Mouse (Mus musculus) heart, postnatal 10 days (tissue): ENCODE measurements around the gene Stab2. TPM values are rescaled to one million over a fixed set of nuclear protein-coding genes. Genes with fewer than 3 reads are reported as not detected.

ENCODE experiments used
- DNase-seq, 2 experiments: peaks; one replicate each; pipeline ENCODE4 v3.0.0; 2021
- intact Hi-C: fragments of 180-260 bp; cut with DNase I; formaldehyde crosslinking; loops from one replicate; pipeline ENCODE4 v1.15.1; 2025
- total RNA-seq, 2 experiments: library from RNA; stranded (reverse); gene quantifications; 2 replicates each; pipeline ENCODE4 v1.2.3; 2021

Stab2 gene
- total RNA-seq, 2 experiments from 2014 or later: 0.22 to 0.41 TPM

DNA sequence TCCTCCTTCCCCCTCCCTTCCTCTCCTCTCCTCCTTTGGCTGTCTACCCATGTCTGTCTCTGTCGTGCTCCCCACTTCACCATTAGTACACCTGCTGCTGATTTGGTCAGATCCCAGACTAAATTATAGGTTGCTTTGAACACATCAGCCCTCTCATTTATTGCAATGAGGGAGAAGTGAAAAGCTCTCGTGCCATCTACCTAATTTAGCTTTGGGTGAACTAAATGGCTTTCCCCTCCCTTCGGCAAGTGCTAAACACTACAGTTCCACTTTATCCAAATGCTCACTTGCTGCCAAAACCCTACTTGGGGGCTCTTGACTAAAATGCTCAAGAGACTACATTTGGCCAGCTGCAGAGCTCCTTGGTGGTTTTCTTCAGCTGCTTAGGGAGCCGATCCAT is 171.0 kb downstream of the Stab2 start:
- intact Hi-C loops: no loop called here
- DNase-seq: no peak

DNA sequence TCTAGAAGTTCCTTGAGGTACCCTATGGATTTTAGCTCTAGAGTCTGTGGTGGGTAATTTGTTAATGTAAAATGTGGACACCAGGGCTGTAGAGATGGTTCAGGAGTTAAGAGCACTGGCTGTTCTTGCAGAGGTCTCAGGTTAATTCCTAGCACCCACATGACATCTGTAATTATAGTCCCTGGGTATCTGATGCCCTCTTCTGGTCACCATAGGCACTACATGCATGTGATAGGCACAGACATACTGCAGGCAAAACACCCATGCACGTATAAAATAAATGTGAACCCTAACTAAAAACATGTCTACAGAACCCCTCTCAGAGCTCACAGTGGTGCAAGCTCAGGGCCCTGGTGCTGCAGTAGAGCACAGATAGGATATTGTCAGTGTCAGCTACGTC is 178.3 kb downstream of the Stab2 start:
- no peak for DNase-seq
- intact Hi-C loops: no loop called here

DNA sequence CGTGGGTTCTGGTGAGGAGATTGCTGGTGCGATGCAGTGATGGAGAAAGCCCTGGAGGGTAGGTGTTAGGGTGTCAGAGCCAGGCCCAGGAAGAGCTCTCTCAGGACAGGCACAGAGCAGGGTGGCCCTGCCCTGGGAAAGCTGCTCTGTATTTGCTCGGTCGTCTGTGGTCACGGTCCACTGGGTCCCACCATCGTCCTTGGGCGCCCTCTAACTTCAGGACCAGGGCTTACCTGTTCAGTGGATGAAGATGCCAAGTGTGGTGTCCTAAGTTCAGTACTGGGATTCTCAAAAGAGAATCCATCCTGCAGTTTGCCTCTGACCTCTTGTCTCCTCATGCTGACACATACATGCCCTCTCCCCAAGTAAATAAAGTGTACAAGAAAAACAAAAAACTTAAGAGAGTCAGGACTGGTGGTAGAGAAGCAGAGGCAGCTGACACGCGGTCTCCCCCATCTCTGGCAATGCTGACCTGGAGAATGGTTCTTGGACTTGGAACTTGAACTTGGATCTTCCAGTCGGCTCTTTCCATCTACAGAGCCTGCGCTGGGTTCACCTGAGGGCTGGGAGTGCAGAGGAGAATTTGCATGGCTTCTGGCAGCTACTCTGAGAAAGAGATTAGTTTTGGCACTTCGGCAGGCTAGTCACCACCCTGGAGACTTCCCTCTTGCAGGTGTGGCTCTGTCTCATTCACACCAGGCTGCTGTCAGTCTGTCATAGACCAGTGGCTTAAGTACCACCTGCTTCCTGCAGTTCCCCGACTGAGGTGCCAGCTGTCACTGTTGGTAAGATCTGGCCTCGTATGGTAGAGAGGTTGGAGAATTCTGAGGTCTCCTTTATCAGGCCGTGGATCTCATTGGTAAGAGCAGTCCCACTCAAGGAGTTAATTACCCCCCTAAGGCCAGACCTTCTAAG is 179.3 kb downstream of the Stab2 start:
- no peak for DNase-seq
- intact Hi-C loops: no loop called here

GRCm38 (mm10) chr10:86826929-86827328 is 180.9 kb downstream of the Stab2 start:
- intact Hi-C loops: no loop called here
- no peak for DNase-seq

GRCm38 (mm10) chr10:86825871-86826522 is 181.8 kb downstream of the Stab2 start:
- intact Hi-C loops: no loop called here
- peak; percentile 89 to 91 for DNase-seq

- intact Hi-C loops: no loop called here
- no peak for DNase-seq
Observed at GRCm38 (mm10) chr10:86824871-86825270, 183.0 kb downstream of the Stab2 start.

DNA sequence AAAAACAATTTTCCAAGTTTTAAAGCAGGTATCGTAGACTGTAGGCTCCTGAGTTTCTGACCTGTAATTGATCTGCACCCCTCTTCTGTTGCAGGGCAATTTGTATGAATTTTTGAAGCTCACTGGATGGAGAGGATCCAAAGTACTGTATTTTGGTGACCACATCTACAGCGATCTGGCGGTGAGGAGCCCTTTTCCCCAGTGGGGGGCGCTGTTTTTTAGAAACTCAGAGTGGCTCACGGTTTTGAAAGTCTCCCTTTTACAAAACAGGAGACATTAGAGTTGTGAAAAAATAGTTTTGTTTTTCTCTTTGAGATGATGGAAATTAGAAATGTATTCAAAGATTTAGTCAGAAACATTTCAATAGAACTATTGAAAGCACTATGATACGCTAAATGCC is 183.7 kb downstream of the Stab2 start:
- intact Hi-C loops: no loop called here
- DNase-seq: no peak

GRCm38 (mm10) chr10:86821014-86821413 is 186.8 kb downstream of the Stab2 start:
- no peak for DNase-seq
- intact Hi-C loops: no loop called here

- peak; percentile 77 to 79 for DNase-seq
- intact Hi-C loops: loop anchor here (5.0 kb wide), 1 partner anchor 117 kb away; no protein-coding TSS in a partner anchor
Observed at GRCm38 (mm10) chr10:86819649-86820165, 188.1 kb downstream of the Stab2 start.

DNA sequence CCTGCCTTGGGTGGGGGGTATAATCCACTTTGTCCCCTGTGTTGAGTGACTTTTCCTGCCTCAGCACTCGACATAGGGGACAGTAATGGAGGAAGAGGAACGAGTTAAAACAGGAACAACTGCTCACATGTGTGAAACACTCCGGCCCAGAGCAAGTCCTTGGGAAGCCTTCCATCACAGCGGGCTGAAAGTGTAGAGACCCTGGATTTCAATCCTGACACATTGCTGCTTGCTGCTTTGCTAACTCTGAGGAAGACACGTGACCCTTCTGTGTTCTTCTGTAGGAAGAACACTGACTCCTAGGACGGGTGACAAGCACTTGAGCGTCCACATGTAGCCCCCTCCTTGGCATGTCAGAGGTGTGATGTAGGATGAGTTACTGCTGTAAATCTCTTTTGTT is 192.7 kb downstream of the Stab2 start:
- no peak for DNase-seq
- intact Hi-C loops: loop anchor here (5.0 kb wide), 1 partner anchor 113 kb away; no protein-coding TSS in a partner anchor

GRCm38 (mm10) chr10:86814292-86815131 is 193.3 kb downstream of the Stab2 start:
- intact Hi-C loops: loop anchor here (5.0 kb wide), 1 partner anchor 112 kb away; no protein-coding TSS in a partner anchor

DNA sequence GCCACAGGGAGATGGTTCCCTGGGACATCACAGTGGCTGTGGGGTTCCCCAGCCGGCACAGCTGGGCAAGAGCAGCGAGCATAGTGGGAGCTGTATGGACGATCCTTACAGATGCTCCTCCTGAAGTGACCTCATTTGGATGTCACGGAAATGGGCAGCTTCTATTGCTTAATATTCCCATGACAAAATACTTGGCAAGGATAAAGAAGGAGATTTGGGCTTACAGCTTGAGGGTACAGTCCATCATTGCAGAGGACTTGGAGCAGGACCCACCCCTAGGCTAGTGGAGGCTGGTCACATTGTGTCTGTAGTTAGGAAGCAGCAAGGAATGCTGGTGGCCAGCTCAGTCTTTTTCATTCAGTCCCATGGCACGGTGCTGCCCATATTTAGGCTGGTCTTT is 197.2 kb downstream of the Stab2 start:
- intact Hi-C loops: no loop called here

More at GRCm38 (mm10) chr10:86814292-86815131, 193.3 kb downstream of the Stab2 start:
- peak; percentile 46 to 56 for DNase-seq

DNA sequence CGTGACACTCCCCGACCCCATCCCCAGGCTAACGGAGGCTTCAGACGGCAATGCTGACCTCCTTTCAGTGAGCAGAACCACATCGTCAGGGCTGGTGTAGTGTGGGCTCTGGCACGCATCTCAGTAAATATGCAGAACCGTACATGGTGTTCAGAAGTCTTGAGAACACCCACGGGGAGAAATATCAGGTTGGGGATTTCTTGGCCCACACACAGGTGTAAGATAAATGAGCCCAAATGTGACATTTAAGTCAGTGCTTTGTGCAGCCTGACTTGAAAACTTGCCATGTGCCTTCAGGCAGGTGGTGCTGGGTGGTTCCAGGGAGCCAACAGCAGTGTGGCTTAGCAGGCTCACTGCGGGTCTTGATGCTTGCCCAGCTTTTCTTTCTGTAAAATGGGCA is 197.8 kb downstream of the Stab2 start:
- intact Hi-C loops: no loop called here
- DNase-seq: no peak

More for the DNA sequence above, 197.2 kb downstream of the Stab2 start:
- no peak for DNase-seq

DNA sequence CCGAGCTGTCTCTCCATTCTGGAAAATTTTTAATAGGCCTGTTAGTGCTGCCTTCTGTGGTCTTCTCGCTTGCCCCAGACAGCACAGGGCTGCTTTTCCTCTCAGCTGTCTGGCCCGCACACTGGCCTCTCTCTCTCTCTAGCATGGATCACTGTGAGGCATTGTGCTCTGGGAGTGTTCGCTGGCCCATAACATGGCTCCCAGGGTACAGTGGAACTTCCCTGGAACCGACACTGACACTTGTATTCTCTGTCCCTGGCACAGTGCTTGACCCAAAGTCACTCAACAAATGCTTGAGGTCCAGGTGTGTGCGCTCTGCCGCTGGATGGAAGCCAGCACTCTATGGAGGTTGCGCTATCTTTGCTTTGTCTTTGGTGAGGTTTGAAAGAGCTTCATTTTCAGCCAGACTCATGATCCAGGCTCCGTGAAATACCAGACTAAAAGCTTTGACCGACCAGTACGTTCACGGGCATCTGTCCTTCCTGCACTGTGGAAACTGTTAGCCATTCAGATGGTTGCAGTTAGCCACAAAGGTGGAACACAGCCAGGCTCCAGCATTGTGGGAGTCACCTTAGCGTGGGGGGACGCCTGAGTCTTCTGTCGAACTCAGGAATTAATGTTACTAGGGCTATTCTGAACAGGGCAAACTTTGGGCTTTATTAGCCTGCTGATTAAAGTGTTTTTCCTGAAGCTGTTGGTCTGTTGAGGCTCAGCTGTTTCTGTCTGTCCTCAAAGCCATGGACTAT is 199.6 kb downstream of the Stab2 start:
- DNase-seq: no peak
- intact Hi-C loops: no loop called here

- intact Hi-C loops: no loop called here
- DNase-seq: no peak
Observed at GRCm38 (mm10) chr10:86807362-86807761, 200.5 kb downstream of the Stab2 start.

GRCm38 (mm10) chr10:86796073-86796741 is 211.6 kb downstream of the Stab2 start:
- DNase-seq: no peak

GRCm38 (mm10) chr10:86794794-86795535 is 212.9 kb downstream of the Stab2 start:
- DNase-seq: peak in 1 of 2 experiments; percentile 60
- intact Hi-C loops: no loop called here

More at GRCm38 (mm10) chr10:86796073-86796741, 211.6 kb downstream of the Stab2 start:
- intact Hi-C loops: no loop called here

- intact Hi-C loops: no loop called here
- no peak for DNase-seq
Observed at GRCm38 (mm10) chr10:86794196-86794595, 213.6 kb downstream of the Stab2 start.
